In genomic region chr17:34628644-34628967, GRCm38 (mm10) we compare ENCODE assay signal across 9 mouse cellular contexts. TPM values are rescaled to one million over a fixed set of nuclear protein-coding genes. Genes with fewer than 3 reads are reported as not detected.
DNase-seq lines count a peak whose midpoint lies in the region; ATAC-seq and TF ChIP-seq lines count a peak whose summit lies in the region.
"Had no signal": no experiment of that assay in that cellular context is flagged by ENCODE, and none has a peak within 500 bp of the region (broad histone marks: within the 10 kb centered on the region; RNA-seq: fewer than 3 reads in every experiment).

No protein-coding gene starts in this region.

- no peak overlapping the region for H3K27ac ChIP-seq in heart, embryonic 11.5 days (ENCODE audit: low read depth, low read length)
- H3K27ac ChIP-seq in hindbrain, postnatal 0 days = peak overlapping the region; percentile 95
- peak overlapping the region; percentile 92 for H3K27ac ChIP-seq in midbrain, postnatal 0 days (ENCODE audit: low read depth, low read length)

- H3K9ac ChIP-seq in heart, embryonic 11.5 days (ENCODE audit: low read depth, low read length) = peak overlapping the region; percentile 85; the same call in 1 of the 2 replicates
- peak overlapping the region; percentile 59; the same call in 1 of the 2 replicates for H3K9ac ChIP-seq in hindbrain, postnatal 0 days (replicated peaks; ENCODE audit: low read length)
- peak overlapping the region; percentile 65; the same call in 1 of the 2 replicates for H3K9ac ChIP-seq in midbrain, postnatal 0 days (replicated peaks; ENCODE audit: low read length, poor library complexity, severe bottlenecking)

- H3K9me3 ChIP-seq in heart, embryonic 11.5 days (replicated peaks; ENCODE audit: control insufficient read depth, low read length) = no peaks in the 10 kb centered on the region
- H3K9me3 ChIP-seq in hindbrain, postnatal 0 days (ENCODE audit: low read length) = no peaks in the 10 kb centered on the region
- H3K9me3 ChIP-seq in midbrain, postnatal 0 days (ENCODE audit: low read length) = no peaks in the 10 kb centered on the region

- H3K36me3 ChIP-seq in heart, embryonic 11.5 days (ENCODE audit: control insufficient read depth, insufficient read depth, low read length) = no peaks in the 10 kb centered on the region
- H3K36me3 ChIP-seq in hindbrain, postnatal 0 days (ENCODE audit: insufficient read depth, low read length) = no peaks in the 10 kb centered on the region
- no peaks in the 10 kb centered on the region for H3K36me3 ChIP-seq in midbrain, postnatal 0 days (ENCODE audit: insufficient read depth, low read length)

- H3K4me2 ChIP-seq in heart, embryonic 11.5 days = peak overlapping the region; percentile 90
- peak overlapping the region; percentile 98 for H3K4me2 ChIP-seq in hindbrain, postnatal 0 days (ENCODE audit: low read depth, low read length)
- H3K4me2 ChIP-seq in midbrain, postnatal 0 days (ENCODE audit: low read depth, low read length, poor library complexity, severe bottlenecking) = peak overlapping the region; percentile 89

- TF ChIP-seq CTCF in hindbrain, postnatal 0 days (IDR thresholded peaks at IDR 0.05; ENCODE audit: low read depth) = no peak
- TF ChIP-seq CTCF in midbrain, postnatal 0 days (IDR thresholded peaks at IDR 0.05) = no peak

- WGBS in heart, embryonic 11.5 days (ENCODE audit: insufficient replicate concordance) = 23% methylated on average over 5 of the region's 5 CpGs
- WGBS in hindbrain, postnatal 0 days = 22% methylated on average over 5 of the region's 5 CpGs
- 21% methylated on average over 5 of the region's 5 CpGs for whole genome bisulfite sequencing in midbrain, postnatal 0 days

- intact Hi-C loops in left cerebral cortex, postnatal 25 days (cut with DNase I) = loop anchor here (1.0 to 5.0 kb wide), 4 partner anchors 23 to 506 kb away; partner anchors contain the start of genes Brd2 and Pbx2

- peaks cover 46% of the 10 kb centered on the region for H3K27me3 ChIP-seq in heart, embryonic 11.5 days (ENCODE audit: control insufficient read depth, insufficient read depth, low read length)
- no peaks in the 10 kb centered on the region for H3K27me3 ChIP-seq in hindbrain, postnatal 0 days (ENCODE audit: insufficient read depth, low read length)
- H3K27me3 ChIP-seq in midbrain, postnatal 0 days (ENCODE audit: insufficient read depth, low read length) = no peaks in the 10 kb centered on the region

- H3K4me1 ChIP-seq in heart, embryonic 11.5 days (ENCODE audit: control insufficient read depth, insufficient read depth, low read length) = peaks cover 32% of the 10 kb centered on the region
- peaks cover 44% of the 10 kb centered on the region for H3K4me1 ChIP-seq in hindbrain, postnatal 0 days (ENCODE audit: insufficient read depth, low read length)
- peaks cover 20% of the 10 kb centered on the region for H3K4me1 ChIP-seq in midbrain, postnatal 0 days (ENCODE audit: insufficient read depth, low read length)

- ATAC-seq in heart, embryonic 11.5 days (replicated peaks; ENCODE audit: insufficient number of reproducible peaks, low FRiP score, low TSS enrichment) = no peak
- no peak for ATAC-seq in hindbrain, postnatal 0 days
- no peak for ATAC-seq in midbrain, postnatal 0 days (ENCODE audit: low FRiP score)

- peak overlapping the region; percentile 80 for H3K4me3 ChIP-seq in heart, embryonic 11.5 days (ENCODE audit: low read depth, low read length)
- peak overlapping the region; percentile 55 for H3K4me3 ChIP-seq in hindbrain, postnatal 0 days (ENCODE audit: low read length)
- H3K4me3 ChIP-seq in midbrain, postnatal 0 days (ENCODE audit: low read depth, low read length) = peak overlapping the region; percentile 74

- no peak for DNase-seq in heart, adult 18-20 months
- DNase-seq in brain, adult 2 months (ENCODE audit: low read depth, low spot score) = peak; percentile 56
- DNase-seq in hindbrain, postnatal 0 days (ENCODE audit: low spot score) = no peak
- DNase-seq in midbrain, postnatal 0 days (ENCODE audit: low spot score) = no peak
- no peak for DNase-seq in left cerebral cortex, postnatal 25 days (ENCODE audit: low spot score in 2 of 2)
- no peak for DNase-seq in cerebellum, postnatal 36 days
- no peak for DNase-seq in spleen, adult 18-20 months

RNA-seq across cellular contexts. Expression of gene Ppt2, which starts 0.3 kb away (rescaled TPM):
- 31.7 and 34.3 TPM in 2 replicates for polyA plus RNA-seq in heart, embryonic 11.5 days (2014; fragmentation: Nextera tagmentation; extraction: Ambion mirVana)
- total RNA-seq in heart, adult 18-20 months (2021) = 10 to 100 TPM; 55.5 to 55.8 TPM
- total RNA-seq in hindbrain, postnatal 0 days (2014; rRNA removed) = 33.6 and 42.3 TPM in 2 replicates
- 17.9 and 20.0 TPM in 2 replicates for polyA plus RNA-seq in hindbrain, postnatal 0 days (2015; fragmentation: Nextera tagmentation; extraction: Ambion mirVana)
- total RNA-seq in midbrain, postnatal 0 days (2014; rRNA removed) = 21.1 and 31.0 TPM in 2 replicates
- polyA plus RNA-seq in midbrain, postnatal 0 days (2015; fragmentation: Nextera tagmentation; extraction: Ambion mirVana) = 18.0 and 20.8 TPM in 2 replicates
- 10 to 100 TPM; 45.8 to 46.4 TPM for total RNA-seq in left cerebral cortex, postnatal 25 days (2021)

RNA-seq across cellular contexts. Expression of gene Prrt1, which starts 0.7 kb away (rescaled TPM):
- not detected in 2 replicates for polyA plus RNA-seq in heart, embryonic 11.5 days (2014; fragmentation: Nextera tagmentation; extraction: Ambion mirVana)
- total RNA-seq in heart, adult 18-20 months (2021) = 1 to 10 TPM in 1 of 2 experiments, under 1 TPM in 1; 0.93 to 1.5 TPM
- total RNA-seq in hindbrain, postnatal 0 days (2014; rRNA removed) = 7.5 and 8.1 TPM in 2 replicates
- 7.3 and 7.9 TPM in 2 replicates for polyA plus RNA-seq in hindbrain, postnatal 0 days (2015; fragmentation: Nextera tagmentation; extraction: Ambion mirVana)
- 9.1 and 15.1 TPM in 2 replicates for total RNA-seq in midbrain, postnatal 0 days (2014; rRNA removed)
- 13.3 and 14.0 TPM in 2 replicates for polyA plus RNA-seq in midbrain, postnatal 0 days (2015; fragmentation: Nextera tagmentation; extraction: Ambion mirVana)
- total RNA-seq in left cerebral cortex, postnatal 25 days (2021) = 100 to 1,000 TPM; 171 to 183 TPM
- total RNA-seq: common myeloid progenitor, adult 5-6 weeks had no signal

RNA-seq across cellular contexts. Expression of gene Egfl8, which starts 12.8 kb away (rescaled TPM):
- 0.82 and 0.90 TPM in 2 replicates for polyA plus RNA-seq in heart, embryonic 11.5 days (2014; fragmentation: Nextera tagmentation; extraction: Ambion mirVana)
- total RNA-seq in heart, adult 18-20 months (2021) = 1 to 10 TPM in 1 of 2 experiments, under 1 TPM in 1; 0.85 to 1.1 TPM
- 3.5 and 5.9 TPM in 2 replicates for total RNA-seq in hindbrain, postnatal 0 days (2014; rRNA removed)
- 6.5 and 7.4 TPM in 2 replicates for polyA plus RNA-seq in hindbrain, postnatal 0 days (2015; fragmentation: Nextera tagmentation; extraction: Ambion mirVana)
- total RNA-seq in midbrain, postnatal 0 days (2014; rRNA removed) = 3.2 and 6.0 TPM in 2 replicates
- 4.9 and 5.0 TPM in 2 replicates for polyA plus RNA-seq in midbrain, postnatal 0 days (2015; fragmentation: Nextera tagmentation; extraction: Ambion mirVana)
- total RNA-seq in left cerebral cortex, postnatal 25 days (2021) = 1 to 10 TPM; 3.9 to 5.1 TPM

RNA-seq across cellular contexts. Expression of gene Fkbpl, which starts 16.0 kb away (rescaled TPM):
- 10.9 and 11.4 TPM in 2 replicates for polyA plus RNA-seq in heart, embryonic 11.5 days (2014; fragmentation: Nextera tagmentation; extraction: Ambion mirVana)
- 1 to 10 TPM; 5.8 to 6.5 TPM for total RNA-seq in heart, adult 18-20 months (2021)
- 4.9 and 6.1 TPM in 2 replicates for total RNA-seq in hindbrain, postnatal 0 days (2014; rRNA removed)
- 10.4 and 11.8 TPM in 2 replicates for polyA plus RNA-seq in hindbrain, postnatal 0 days (2015; fragmentation: Nextera tagmentation; extraction: Ambion mirVana)
- 6.2 and 7.2 TPM in 2 replicates for total RNA-seq in midbrain, postnatal 0 days (2014; rRNA removed)
- polyA plus RNA-seq in midbrain, postnatal 0 days (2015; fragmentation: Nextera tagmentation; extraction: Ambion mirVana) = 10.7 and 12.9 TPM in 2 replicates
- total RNA-seq in left cerebral cortex, postnatal 25 days (2021) = 10 to 100 TPM; 12.0 to 17.0 TPM

RNA-seq across cellular contexts. Expression of gene Atf6b, which starts 18.3 kb away (rescaled TPM):
- polyA plus RNA-seq in heart, embryonic 11.5 days (2014; fragmentation: Nextera tagmentation; extraction: Ambion mirVana) = 41.0 and 49.8 TPM in 2 replicates
- total RNA-seq in heart, adult 18-20 months (2021) = 10 to 100 TPM; 15.5 to 17.2 TPM
- 53.6 and 70.6 TPM in 2 replicates for total RNA-seq in hindbrain, postnatal 0 days (2014; rRNA removed)
- 74.2 and 78.2 TPM in 2 replicates for polyA plus RNA-seq in hindbrain, postnatal 0 days (2015; fragmentation: Nextera tagmentation; extraction: Ambion mirVana)
- total RNA-seq in midbrain, postnatal 0 days (2014; rRNA removed) = 47.9 and 57.4 TPM in 2 replicates
- 83.0 and 86.0 TPM in 2 replicates for polyA plus RNA-seq in midbrain, postnatal 0 days (2015; fragmentation: Nextera tagmentation; extraction: Ambion mirVana)
- 10 to 100 TPM; 72.7 to 72.8 TPM for total RNA-seq in left cerebral cortex, postnatal 25 days (2021)

Comparison
In these comparisons a context has a peak if more than half of its experiments do, and no peak if none do; other contexts are left out.
1. RNA of gene Prrt1, which starts 0.7 kb away (total RNA-seq): 171 to 183 TPM in left cerebral cortex, postnatal 25 days; 9.1 to 15.1 TPM in midbrain, postnatal 0 days, 7.5 to 8.1 TPM in hindbrain, postnatal 0 days and 0.93 to 1.5 TPM in heart, adult 18-20 months; every median in the first group is over 10 times any median in the second.
2. Peak in every context shown above with its lines, with median percentiles within 50 percentile points of each other: H3K4me2 ChIP-seq, H3K4me3 ChIP-seq and H3K9ac ChIP-seq.